Mouse (Mus musculus): ENCODE results near the gene Bhlhe23.

Bhlhe23 gene

GRCm38 (mm10) chr2:180724585-180725413 lies 51.9 kb downstream of the Bhlhe23 start, which contains the start of gene Slc17a9:
TSS of gene Slc17a9 (plus strand) at chr2:180725263.
- peak; percentile 99 for DNase-seq
